Mouse (Mus musculus): ENCODE measurements around the gene Cog8.
"Not testable (repeated sequence)": the region's sequence is repeated elsewhere in the genome, so short reads cannot be mapped to it uniquely, and the experiment has no call there.

Cog8 gene

DNA sequence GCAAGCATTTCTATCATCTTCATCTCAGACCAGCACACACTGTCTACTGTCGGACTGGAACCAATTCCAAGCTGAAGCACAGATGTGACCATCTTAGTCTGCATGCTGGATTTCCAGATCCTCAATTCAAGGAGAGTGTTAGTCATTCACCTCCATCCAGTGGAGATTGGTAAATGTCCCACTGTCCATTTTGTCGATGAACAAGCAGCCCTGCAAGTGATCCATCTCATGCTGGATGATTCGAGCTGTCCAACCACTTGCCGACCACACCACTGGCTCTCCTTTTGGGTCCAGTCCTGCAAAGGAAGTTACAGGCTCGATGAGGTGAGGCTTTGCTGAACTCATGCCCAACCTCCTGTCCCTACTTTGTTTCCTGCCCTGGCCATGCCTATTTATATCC lies 9.5 kb downstream of the Cog8 start:
- no peak for DNase-seq (ENCODE audit: extremely low read depth, insufficient read length, low spot score)

DNA sequence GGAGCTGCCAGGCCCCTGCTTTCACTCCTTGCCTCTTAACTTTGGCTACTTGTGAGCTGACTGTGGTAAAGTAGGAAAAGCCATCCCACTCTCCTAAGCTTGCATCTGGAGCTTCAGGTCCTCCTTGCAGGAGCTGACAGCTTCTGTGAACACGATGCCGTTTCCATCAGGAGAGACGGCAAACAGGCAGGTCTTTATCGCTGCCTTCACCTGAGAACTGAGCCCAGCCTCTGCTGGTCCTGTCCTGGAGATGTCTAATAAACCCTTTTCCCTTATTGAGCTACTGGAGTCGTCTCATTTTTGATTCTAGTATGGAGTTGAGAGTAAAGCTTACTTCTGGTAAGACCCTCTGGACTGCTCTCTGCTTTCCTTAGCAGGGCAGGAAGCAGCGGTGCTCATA lies 11.0 kb downstream of the Cog8 start:
- no peak for DNase-seq (ENCODE audit: extremely low read depth, insufficient read length, low spot score)

DNA sequence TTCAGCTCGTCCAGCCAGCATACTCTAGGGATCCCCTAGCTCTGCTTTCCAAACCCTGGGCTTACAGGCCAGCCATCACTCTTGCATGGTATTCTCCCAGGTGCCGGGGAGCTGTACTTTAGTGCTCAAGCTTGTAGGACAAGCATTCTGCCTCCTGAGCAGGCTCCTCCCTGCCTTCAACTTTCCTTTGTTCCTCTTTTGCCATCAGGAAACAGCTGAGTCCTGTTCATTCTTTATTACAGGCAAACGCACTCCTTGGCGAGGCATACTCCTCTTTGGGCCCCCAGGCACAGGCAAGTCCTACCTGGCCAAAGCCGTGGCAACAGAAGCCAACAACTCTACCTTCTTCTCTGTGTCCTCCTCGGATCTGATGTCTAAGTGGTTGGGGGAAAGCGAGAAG lies 15.9 kb downstream of the Cog8 start:
- DNase-seq (ENCODE audit: extremely low read depth, insufficient read length, low spot score), result no peak

DNA sequence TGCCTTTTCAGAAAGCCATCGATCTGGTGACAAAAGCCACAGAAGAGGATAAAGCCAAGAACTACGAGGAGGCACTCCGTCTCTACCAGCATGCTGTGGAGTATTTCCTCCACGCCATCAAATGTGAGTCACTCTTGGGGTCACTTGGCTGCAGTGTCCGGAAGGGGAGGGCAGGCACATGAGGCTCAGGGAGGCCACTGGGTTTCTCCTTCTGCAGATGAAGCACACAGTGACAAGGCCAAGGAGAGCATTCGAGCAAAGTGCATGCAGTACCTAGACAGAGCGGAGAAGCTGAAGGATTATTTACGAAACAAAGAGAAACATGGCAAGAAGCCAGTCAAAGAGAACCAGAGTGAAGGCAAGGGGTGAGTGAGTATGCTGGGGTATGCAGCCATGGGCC lies 19.9 kb downstream of the Cog8 start:
- no peak for DNase-seq (ENCODE audit: extremely low read depth, insufficient read length, low spot score)

GRCm38 (mm10) chr8:107035641-107036040 lies 20.8 kb downstream of the Cog8 start:
- DNase-seq (ENCODE audit: extremely low read depth, insufficient read length, low spot score), result no peak

DNA sequence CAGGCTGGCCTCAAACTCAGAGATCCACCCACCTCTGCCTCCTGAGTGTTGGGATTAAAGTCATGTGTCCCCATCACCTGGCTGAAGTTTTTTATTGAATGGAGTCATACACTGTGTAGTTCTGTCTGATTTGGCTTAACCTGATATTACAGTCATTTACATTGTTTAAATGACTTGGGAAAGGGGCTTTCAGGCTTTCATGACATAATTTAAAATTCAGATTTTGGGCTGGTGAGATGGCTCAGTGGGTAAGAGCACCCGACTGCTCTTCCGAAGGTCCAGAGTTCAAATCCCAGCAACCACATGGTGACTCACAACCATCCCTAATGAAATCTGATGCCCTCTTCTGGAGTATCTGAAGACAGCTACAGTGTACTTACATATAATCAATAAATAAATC lies 22.9 kb downstream of the Cog8 start:
- DNase-seq (ENCODE audit: extremely low read depth, insufficient read length, low spot score), result not testable (repeated sequence)

DNA sequence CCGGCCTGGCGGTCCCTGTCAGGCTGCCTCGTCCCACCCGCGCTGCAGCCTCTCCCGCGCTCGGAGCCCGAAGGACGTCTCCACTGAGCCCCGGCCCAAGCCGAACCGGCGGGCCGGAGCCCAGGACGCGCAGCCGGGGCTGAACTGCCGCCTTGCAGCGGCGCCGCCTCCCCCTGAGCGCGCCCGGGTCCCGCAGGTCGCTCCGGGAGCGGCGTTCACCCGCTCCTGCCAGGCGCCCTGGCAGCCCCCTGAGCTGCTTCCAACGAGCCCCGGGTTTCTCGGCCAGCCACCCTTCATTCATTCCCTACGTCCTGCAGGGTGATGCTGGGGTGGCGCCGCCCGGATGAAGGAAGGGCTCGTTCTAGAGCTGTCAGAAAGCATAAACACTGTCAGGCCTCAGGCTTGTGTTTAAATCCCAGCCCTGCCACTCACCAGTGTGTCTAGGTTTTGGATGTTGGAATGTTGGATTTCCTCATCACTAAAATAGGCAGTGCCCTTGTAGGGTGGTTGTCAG lies 24.9 kb downstream of the Cog8 start:
- DNase-seq (ENCODE audit: extremely low read depth, insufficient read length, low spot score), result no peak

DNA sequence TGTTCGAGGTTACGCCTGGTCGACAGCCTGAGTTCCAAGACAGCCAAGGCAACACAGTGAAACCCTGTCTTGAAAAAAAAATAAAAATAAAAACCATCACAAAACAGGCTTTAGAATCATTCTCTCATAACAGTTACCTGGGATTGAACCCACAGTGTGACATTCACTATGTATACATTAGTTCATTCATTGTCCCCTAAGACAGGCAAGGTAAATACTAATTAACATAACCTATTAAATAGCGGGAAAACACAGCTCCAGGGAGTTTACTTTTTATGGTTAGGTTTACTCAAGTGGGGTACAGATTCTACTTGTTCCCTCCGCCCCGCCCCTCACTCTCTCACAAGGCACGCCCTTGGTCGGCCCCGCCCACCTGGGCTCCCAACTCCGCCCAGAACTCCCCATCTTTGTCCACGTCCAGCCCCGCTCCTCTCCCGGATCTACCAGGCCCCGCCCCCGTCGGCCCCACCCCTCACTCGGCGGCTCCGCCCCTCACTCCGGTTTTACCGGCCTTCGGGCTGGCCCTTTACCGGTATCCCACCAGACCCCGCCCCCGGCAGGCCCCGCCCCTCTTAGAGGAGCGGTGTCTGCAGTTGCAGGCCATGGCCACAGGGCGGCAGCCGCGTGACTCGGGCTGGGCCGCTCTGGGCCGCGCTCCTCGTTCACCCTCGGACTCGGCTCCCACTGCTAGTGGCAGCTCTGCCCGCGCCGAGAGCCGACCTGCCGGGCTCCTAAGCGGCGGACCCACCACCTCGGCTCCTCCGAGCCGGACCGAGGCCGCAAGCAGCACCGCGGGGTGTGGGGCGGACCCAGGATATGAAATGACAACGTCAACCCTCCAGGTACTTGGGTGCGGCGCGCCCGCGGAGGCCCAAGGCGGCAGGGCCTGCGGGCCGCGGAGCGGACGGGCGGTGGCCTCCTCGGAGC lies 25.6 kb downstream of the Cog8 start, which contains the start of gene Vps4a:
Gene Vps4a (plus strand): TSS at position 573 of the 927 bp plus-strand sequence.
- DNase-seq (ENCODE audit: extremely low read depth, insufficient read length, low spot score), result peak; percentile 96

- no peak for DNase-seq (ENCODE audit: extremely low read depth, insufficient read length, low spot score)
Observed at GRCm38 (mm10) chr8:107030058-107030457, 26.4 kb downstream of the Cog8 start.

GRCm38 (mm10) chr8:107029310-107029709 lies 27.2 kb downstream of the Cog8 start:
- DNase-seq (ENCODE audit: extremely low read depth, insufficient read length, low spot score), result no peak

DNA sequence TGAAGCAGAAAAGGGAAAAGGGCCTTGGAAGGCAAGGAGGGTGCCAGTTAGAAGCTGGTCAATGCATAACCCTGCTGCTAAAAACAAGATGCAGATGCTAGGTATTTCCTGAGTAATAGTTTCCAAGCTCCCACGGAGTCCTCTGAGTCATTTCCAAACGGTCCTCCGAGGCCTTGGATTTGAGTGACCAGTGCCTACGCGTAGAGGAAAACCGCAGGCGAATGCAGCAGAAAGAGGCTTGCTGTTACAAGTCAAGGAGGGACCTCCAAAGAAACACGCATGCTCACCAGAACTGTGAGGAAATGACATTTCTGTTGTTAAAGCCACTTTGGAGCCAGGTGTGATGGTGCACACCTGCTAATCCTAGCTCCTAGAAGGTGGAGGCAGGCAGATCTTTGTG lies 33.0 kb downstream of the Cog8 start:
- peak; percentile 21 for DNase-seq (ENCODE audit: extremely low read depth, insufficient read length, low spot score)

DNA sequence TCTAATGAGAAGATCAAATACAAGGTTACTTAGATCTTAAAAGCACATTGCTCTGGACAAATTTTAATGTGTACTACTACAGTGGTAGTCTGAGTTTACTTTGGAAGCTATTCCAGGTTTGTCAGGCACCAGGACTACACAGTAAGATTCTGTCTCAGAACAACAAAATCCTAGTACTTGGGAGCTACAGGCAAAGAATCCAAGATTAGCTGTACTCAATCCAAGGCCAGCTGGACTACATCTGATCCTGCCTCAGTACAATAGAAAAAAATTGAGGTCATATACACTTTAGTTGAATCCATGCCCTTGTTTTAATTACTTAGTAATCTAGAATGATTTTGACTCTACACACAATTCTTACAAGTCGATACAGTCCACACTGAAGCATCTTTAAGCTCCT lies 41.6 kb downstream of the Cog8 start:
- DNase-seq (ENCODE audit: extremely low read depth, insufficient read length, low spot score), result no peak

GRCm38 (mm10) chr8:107012666-107013065 lies 43.8 kb downstream of the Cog8 start:
- DNase-seq (ENCODE audit: extremely low read depth, insufficient read length, low spot score), result no peak

GRCm38 (mm10) chr8:107007795-107008194 lies 48.7 kb downstream of the Cog8 start:
- no peak for DNase-seq (ENCODE audit: extremely low read depth, insufficient read length, low spot score)

DNA sequence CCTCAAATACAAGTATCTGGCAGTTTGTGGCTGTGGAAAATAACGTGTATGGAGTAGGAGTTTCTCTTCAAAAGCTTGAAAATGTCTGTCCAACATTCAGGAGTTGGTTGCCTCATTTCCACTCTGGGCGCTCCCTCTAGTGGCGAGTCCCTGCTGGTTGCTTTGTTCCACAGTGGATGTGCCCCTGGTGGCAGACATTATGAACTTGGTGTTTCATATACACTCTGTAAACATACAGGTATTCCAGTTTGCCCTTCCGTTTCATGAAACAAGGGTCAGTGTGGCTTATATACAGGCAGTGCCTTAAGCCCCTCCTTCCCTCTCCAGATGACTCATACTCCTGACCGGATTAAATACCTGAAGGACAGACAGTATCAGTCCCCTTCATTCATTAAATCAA lies 54.0 kb downstream of the Cog8 start:
- peak; percentile 53 for DNase-seq (ENCODE audit: extremely low read depth, insufficient read length, low spot score)

GRCm38 (mm10) chr8:106999068-106999467 lies 57.4 kb downstream of the Cog8 start:
- DNase-seq (ENCODE audit: extremely low read depth, insufficient read length, low spot score), result no peak

GRCm38 (mm10) chr8:106997416-106997815 lies 59.1 kb downstream of the Cog8 start:
- no peak for DNase-seq (ENCODE audit: extremely low read depth, insufficient read length, low spot score)

- not testable (repeated sequence) for DNase-seq (ENCODE audit: extremely low read depth, insufficient read length, low spot score)
Observed at GRCm38 (mm10) chr8:106996339-106996738, 60.1 kb downstream of the Cog8 start.

Measured in 3134 (cell line).